Mouse (Mus musculus) heart, postnatal 0 days (tissue): ENCODE measurements around the gene Prss35.

Experiments
- CTCF ChIP-seq: IDR thresholded peaks from 2 replicates; pipeline ENCODE4 v1.5.1; 2016; ENCODE audit warnings: antibody characterized with exemption, control low read depth, low read depth
- EP300 ChIP-seq: IDR thresholded peaks from 2 replicates; pipeline ENCODE4 v1.6.1; 2016; ENCODE audit warnings: antibody characterized with exemption, low read depth

DNA sequence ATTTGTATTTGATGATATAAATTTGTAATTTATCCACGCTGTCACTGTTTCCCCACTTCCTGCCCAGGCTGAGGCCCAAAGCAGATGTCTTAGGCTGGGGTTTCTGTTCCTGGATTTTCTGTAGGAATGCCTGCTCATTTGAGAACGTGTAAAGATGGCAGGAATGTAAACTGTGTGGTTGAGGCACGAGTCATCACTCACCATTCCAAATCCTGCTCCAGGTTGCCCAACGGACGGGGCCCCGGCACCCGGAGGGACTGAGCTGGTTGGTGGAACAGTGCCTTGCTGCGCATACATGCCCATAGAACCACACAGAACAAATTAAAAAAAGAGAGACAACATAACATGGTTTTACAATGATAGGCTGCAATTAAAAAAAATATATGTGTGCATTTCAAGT, 30.5 kb downstream of the Prss35 start:
- TF ChIP-seq CTCF: no peak
- TF ChIP-seq EP300: no peak
